Mouse (Mus musculus) kidney, adult 2 months (tissue): ENCODE data around the gene Lef1.

Experiments
- CTCF ChIP-seq: fragments of 200-500 bp; conservative IDR thresholded peaks from 2 replicates; pipeline ENCODE4 v1.5.1; 2011; ENCODE audit warnings: low read depth, mild to moderate bottlenecking, control low read depth, low read length, moderate library complexity, mixed read lengths; ENCODE audit not compliant: insufficient read depth, insufficient read length
- POLR2A ChIP-seq: fragments of 200-500 bp; IDR thresholded peaks from one replicate; pipeline ENCODE4 v1.6.1; 2011; ENCODE audit warnings: low read depth, low read length, control low read depth

DNA sequence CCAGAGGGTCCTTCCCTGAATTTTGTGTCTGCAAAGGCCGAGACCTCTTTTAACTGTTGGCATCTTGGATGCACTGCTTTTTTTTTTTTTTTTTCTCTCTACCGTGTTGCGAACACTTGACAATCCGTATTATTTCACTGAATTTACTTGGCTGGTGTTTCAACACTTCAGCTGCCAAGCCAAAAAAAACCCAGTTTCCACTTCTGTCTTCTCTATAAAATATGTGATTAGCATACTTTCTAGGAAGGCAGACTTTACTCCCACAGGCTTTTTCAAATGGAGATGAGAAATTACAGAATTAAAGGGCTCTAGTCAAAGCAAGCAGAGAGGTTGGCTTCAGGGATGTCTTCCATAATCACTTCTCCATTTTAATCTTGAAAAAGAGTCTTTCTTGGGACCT, 14.2 kb upstream of the Lef1 start:
- no peak for TF ChIP-seq CTCF
- no peak for TF ChIP-seq POLR2A
